Mouse (Mus musculus): ENCODE measurements at regions not wholly inside any gene's neighbourhood (a gene's known extent, or its start where the extent isn't known, plus 50 kb on each side); places are given as distances from the start of the nearest gene placed in this dataset.

- DNase-seq (ENCODE audit: low spot score), result no peak
Observed at GRCm38 (mm10) chr9:13978842-13979241, 151.3 kb downstream of the Fam76b start.

- no peak for DNase-seq (ENCODE audit: low spot score)
Observed at GRCm38 (mm10) chr9:13987486-13987885, 160.0 kb downstream of the Fam76b start.

GRCm38 (mm10) chr9:13988901-13989300 is 161.4 kb downstream of the Fam76b start:
- DNase-seq (ENCODE audit: low spot score), result no peak

- no peak for DNase-seq (ENCODE audit: low spot score)
Observed at GRCm38 (mm10) chr9:13990960-13991359, 163.4 kb downstream of the Fam76b start.

- no peak for DNase-seq (ENCODE audit: low spot score)
Observed at GRCm38 (mm10) chr9:13992728-13993127, 165.2 kb downstream of the Fam76b start.

- DNase-seq (ENCODE audit: low spot score), result no peak
Observed at GRCm38 (mm10) chr9:13999358-13999757, 171.8 kb downstream of the Fam76b start.

- DNase-seq (ENCODE audit: low spot score), result no peak
Observed at GRCm38 (mm10) chr9:14001517-14001916, 174.0 kb downstream of the Fam76b start.

GRCm38 (mm10) chr9:14002236-14002635 is 174.7 kb downstream of the Fam76b start:
- DNase-seq (ENCODE audit: low spot score), result no peak

GRCm38 (mm10) chr9:14003163-14003562 is 175.6 kb downstream of the Fam76b start:
- no peak for DNase-seq (ENCODE audit: low spot score)

GRCm38 (mm10) chr9:14006233-14006984 is 178.9 kb downstream of the Fam76b start:
- no peak for DNase-seq (ENCODE audit: low spot score)

GRCm38 (mm10) chr9:14009451-14009850 is 181.9 kb downstream of the Fam76b start:
- no peak for DNase-seq (ENCODE audit: low spot score)

- no peak for DNase-seq (ENCODE audit: low spot score)
Observed at GRCm38 (mm10) chr9:14010261-14010949, 182.9 kb downstream of the Fam76b start.

- no peak for DNase-seq (ENCODE audit: low spot score)
Observed at GRCm38 (mm10) chr9:14024216-14024615, 196.7 kb downstream of the Fam76b start.

- DNase-seq (ENCODE audit: low spot score), result peak; percentile 29
Observed at GRCm38 (mm10) chr9:14024701-14025100, 197.2 kb downstream of the Fam76b start.

- no peak for DNase-seq (ENCODE audit: low spot score)
Observed at GRCm38 (mm10) chr9:14028056-14028455, 200.5 kb downstream of the Fam76b start.

- DNase-seq (ENCODE audit: low spot score), result no peak
Observed at GRCm38 (mm10) chr9:14031358-14032047, 204.0 kb downstream of the Fam76b start.

- no peak for DNase-seq (ENCODE audit: low spot score)
Observed at GRCm38 (mm10) chr9:14032048-14032362, 204.5 kb downstream of the Fam76b start.

GRCm38 (mm10) chr9:14035526-14035925 is 208.0 kb downstream of the Fam76b start:
- no peak for DNase-seq (ENCODE audit: low spot score)

GRCm38 (mm10) chr9:14041900-14042435 is 214.5 kb downstream of the Fam76b start:
- no peak for DNase-seq (ENCODE audit: low spot score)

GRCm38 (mm10) chr9:14048224-14048623 is 220.7 kb downstream of the Fam76b start:
- DNase-seq (ENCODE audit: low spot score), result no peak

- DNase-seq (ENCODE audit: low spot score), result peak; percentile 34
Observed at GRCm38 (mm10) chr9:14053704-14054103, 221.2 kb upstream of the Sesn3 start.

- no peak for DNase-seq (ENCODE audit: low spot score)
Observed at GRCm38 (mm10) chr9:14056410-14057172, 218.3 kb upstream of the Sesn3 start.
